Mouse (Mus musculus) gonadal fat pad, adult 2 months (tissue): ENCODE results near the gene Unc119b. TPM values are rescaled to one million over a fixed set of nuclear protein-coding genes. Genes with fewer than 3 reads are reported as not detected.
"Not testable (repeated sequence)": the region's sequence is repeated elsewhere in the genome, so short reads cannot be mapped to it uniquely, and the experiment has no call there.

Experiments
- DNase-seq: peaks from one replicate; pipeline ENCODE4 v3.0.0-alpha.2; 2012; ENCODE audit warnings: low read depth
- polyA plus RNA-seq: library from polyadenylated mRNA; depleted of rRNA; stranded (reverse); fragments of >200 nt; gene quantifications from 2 replicates; pipeline ENCODE4 v1.2.3, GENCODE M21; 2012

The Unc119b gene
- polyA plus RNA-seq, 1 experiment: 78.3 TPM

DNA sequence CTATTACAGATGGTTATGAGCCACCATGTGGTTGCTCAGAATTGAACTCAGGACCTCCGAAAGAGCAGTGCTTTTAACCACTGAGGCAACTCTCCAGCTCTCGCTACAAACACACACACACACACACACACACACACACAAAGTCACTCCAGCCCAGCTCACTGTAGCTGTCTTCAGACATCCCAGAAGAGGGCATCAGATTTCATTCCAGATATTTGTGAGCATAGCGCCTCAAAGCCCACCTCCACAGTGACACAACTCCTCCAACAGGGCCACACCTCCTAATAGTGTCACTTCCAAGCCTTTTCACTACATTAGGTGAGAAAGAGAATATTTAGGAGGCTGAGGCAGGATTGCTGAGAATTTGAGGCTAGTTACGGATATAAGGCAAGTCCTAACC is 4.3 kb upstream of the Unc119b start:
- no peak for DNase-seq

DNA sequence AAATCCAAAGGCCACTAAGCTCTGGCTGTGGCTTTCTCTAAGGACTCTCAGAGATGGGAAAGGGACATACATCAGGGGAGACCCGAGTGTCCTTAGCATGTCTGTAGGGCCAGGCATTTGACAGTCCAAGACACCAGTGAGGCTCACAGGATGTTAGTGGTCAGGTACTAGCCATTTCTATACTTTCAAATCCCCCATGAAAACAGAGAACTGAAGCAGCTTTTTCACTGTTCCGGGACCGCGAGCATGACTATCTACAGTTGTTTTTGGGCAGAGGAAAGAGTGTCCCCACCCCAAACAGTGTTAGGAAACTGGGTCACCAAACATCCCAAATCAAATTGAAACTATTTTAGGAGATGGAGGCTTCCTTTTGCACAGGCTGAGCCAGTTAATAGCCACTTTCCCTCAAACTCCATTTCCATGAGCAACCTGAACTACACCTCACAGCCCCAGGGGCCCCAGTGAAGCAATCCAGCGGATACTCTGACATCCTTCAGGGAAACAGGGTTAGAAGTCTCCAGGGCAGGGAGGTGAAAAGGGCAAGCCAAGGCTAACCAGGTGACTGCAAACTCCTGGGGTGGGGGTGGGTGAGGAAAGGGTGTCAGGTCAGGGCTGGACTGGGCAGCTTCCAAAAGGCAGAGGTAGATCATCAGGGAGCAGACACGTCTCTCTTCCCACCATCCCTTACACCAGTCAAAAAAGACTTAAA is 1.3 kb downstream of the Unc119b start:
- no peak for DNase-seq

DNA sequence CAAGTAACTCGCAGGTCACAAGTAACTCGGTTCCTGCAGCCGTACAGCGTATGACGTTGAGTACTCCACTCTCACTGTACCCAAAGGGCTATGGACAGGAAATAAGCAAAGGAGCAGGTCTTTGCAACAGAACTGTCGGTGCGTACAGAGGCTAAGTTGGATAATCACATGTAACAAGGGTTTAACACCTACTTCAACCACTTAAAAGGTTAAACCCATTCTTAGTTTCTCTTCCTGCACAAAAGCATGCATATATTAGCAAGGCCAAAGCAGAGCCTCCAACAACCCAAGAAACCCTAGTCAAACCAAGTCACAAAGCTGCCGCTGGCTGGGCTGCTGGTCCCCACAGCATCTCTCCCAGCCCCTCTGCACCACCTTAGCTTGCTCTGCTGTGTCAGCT is 2.3 kb downstream of the Unc119b start:
- no peak for DNase-seq

DNA sequence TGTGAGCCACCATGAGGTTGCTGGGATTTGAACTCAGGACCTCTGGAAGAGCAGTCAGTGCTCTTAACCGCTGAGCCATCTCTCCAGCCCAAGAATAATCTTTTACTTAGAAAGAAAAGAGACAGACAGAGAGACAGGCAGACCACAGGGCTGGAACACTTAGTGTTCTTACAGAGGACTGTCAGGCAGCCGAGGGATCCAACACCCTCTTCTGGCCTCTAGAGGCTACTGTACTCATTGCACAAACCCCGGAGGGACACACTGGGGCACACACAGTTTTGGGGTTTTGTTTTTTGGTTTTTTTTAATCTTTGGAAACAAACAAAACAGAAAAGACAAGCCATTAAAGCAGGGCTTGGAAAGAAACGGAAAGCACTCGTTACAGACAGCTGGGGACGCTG is 5.4 kb downstream of the Unc119b start:
- DNase-seq: no peak

DNA sequence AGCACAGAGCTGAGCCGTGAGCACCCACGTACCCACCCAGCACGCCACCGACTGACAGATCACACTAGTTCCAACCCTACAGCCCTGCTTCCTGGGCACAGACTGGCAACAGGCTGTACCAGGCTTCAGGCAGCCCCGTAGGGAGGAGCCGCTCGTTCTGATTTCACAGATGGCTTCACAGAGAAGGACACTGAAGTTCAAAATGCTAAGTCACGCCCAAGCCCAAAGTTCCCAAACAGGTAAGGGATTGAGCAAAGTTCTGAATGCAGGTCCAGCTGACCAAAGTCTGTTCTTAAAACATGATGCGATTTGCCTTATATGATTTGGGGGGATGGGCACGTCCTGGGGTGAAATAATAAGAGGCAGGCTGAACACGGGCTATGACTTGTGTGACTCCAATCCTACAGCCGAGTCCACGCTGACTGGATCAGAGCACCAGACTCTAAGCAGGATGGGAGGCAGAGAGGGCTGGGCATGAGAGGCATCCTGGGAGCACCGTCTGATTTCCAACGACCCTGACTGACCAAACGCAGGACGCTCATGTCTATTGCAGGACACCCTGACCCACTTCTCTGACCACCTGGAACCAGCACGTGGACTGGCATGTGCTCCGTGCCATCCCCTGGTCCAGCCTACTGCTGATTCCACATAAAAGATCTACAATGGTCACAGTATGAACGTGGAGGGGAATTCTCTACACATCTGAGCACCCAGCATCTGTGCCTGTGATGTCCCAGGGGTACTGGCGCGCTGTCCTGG is 7.2 kb downstream of the Unc119b start:
- DNase-seq: no peak

DNA sequence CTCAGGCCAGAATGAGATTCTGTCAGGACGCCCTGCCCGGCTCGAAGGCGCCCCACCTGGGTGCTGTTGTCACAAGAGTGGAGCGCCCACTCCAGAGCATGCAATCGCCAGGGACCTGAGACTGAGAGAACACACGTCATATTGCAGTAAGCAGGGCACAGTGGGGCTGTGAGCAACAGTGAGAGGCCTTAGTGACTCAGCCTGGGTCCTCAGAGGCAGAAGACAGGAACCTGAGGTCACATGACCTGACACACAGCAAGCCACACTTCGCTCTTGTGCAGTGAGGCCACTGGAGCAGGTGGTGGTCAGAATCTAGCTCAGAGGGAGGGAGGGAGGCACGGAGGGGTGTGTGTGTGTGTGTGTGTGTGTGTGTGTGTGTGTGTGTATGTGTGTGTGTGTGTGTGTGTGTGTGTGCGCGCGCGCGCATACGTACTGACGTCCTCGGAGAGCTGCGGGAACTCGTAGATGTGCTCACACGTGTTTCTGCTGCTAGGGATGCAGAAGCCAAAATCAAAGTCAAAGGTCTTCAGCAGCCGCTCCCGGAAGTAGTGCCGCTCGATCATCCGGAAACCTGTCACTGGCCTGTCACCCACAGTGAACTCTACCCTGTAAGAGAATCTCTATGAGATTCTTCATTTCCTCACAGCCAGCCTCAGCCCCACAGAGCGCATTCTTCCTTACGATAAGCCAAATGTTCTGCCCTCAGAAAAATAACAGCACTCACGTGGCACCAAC is 8.0 kb downstream of the Unc119b start:
- no peak for DNase-seq

DNA sequence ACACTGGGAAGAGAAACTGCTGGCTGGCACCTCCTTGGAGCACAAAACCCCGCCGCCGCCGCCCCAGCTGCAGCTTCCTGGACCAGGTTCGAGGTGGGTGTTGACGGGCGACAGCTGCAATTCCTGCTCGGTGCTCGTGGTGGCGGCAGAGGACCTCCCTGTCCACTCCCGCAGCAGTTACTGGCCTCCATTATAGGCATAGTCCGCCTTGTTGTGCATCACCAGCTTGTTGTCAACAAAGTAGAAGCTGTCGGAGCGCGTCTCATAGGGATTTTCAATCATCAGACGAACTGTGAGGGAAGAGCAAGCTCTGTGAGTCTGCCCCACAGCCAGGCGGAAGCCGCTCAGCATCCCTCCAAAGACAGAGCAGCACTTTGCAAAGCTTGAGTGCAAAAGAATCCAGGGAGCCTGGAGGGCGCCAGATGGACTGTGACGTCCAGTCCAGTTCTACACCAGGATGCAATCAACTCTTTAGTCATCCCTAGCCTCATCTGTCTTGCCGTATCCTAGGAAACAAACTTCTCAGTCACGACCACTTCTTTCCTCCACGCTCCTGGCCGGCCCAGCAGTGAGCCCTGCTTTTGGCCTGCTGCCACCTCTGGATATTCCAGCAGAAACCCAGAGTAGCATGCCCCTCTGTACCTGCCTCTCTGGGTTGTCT is 9.4 kb downstream of the Unc119b start:
- DNase-seq: no peak

DNA sequence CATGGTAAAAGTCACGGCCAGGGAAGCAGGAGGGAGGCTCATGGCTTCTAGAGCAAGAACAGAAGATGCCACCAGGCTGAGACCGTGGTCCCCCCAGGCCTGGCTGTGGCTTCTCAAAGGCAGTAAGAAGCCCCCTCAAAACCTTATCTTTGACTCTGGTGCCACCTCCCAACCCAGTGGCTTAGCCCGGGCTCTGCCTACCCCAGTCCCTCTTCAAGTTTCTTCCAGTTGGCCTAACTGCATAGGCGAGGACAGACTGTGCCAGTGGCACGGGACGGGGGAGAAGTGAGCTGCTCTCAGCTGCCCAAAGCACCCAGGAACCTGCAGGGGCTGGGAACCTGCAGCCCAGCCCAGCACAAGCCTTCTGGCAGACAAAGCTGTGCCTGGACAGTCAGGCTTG is 10.1 kb downstream of the Unc119b start:
- DNase-seq: no peak

DNA sequence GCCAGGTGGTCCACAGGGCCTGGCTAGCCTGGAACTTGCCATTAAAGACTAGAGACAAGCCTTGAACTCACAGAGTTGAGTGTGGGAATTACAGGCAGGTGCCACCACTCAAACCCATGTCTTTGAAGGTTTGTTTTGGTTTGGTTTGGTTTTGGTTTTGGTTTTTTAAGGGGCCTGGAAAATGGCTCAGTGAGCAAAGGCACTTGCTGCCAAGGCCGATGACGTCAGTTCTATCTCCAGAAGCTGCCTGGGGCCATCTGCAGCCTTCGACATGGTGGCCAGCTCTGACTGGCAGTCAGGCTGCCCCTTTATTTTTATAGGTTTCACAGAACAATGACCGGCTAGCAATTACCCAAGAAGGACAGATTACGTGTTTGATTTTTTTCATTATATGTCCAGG is 13.8 kb downstream of the Unc119b start:
- DNase-seq: no peak

DNA sequence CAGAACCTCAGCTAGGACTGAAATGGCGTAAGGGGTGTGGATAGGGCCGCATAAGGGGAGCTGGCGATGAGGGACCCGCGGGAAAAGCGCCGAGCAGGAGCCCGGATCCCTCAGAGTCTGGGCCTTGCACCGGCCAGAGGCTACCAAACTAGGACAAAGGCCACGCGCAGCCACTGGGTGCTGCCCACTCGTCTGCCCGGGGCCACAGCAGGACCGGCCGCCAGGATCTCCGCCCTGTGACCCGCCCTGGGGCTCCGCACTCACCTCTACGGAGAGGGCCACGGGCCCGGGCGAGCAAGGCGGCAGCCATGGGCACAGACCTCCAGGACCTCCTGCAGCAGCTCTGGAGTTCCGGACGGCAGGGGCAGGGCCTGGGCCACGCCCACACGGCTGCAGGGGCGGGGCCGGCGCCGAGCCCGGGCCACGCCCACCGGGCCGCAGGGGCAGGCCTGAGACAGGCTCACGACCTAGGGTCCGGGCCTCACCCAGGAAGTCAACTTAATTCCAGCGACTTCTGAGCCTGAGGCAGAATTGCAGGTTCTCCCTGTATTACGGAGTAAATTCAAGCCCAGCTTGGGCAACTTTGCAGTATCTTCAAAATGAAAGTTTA is 15.7 kb downstream of the Unc119b start, which contains the start of gene Acads:
Gene Acads (minus strand): TSS at position 386 of the 610 bp plus-strand sequence.
- no peak for DNase-seq

DNA sequence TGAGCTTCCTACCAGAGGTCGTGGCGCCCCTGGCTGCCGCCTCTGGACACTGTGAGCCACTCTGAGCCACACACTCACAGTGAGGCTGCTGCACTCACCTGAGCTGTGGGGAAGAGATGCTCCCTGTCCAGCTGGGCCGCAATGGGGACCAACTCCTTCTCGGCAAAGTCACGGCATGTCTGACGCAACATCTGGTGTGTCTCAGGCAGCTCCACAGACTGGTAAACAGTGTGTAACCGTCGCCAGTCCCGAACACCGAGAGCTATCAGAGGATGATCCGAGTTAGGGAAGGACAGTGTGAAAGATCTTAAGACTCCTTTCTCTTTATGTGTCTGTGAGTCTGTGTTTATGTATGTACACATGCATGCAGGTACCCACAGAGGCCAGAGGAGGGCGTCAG is 17.3 kb downstream of the Unc119b start:
- no peak for DNase-seq

DNA sequence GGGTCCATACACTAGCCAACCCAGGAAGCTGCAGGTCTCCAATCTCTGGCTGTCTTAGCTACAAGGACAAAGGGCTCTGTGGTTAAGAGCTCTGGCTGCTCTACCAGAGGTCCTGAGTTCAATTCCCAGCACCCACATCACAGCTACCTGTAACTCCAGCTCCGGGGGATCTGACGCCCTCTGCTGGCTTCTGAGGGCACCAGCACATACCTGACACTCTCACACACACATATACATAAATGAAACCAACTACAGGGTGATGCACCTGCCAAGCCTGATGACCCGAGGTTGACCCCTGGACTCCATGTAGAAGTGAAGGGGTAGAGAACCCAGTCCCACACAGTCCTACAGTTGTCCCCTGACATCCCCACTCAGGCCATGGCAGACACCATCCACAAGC is 18.3 kb downstream of the Unc119b start:
- DNase-seq: no peak

DNA sequence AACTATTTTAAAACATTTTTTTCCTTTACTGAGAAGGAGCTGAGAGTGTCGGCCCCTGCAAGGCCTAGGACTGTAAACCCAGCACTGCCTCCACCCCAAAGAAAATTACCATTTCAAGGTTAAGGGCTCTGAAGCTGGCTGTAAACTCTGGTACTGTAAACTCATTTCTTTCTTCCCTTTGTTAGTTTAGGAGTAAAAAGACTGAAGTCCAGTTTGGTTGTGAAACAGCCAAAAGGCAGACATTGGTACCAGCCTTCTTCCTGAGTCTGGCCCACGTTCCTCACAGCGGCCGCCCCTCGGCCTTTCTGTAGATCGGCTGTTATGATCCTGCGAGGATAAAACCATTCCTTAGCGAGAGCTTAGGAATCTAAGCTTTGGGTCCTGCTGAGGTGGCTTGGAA is 20.3 kb downstream of the Unc119b start:
- no peak for DNase-seq

DNA sequence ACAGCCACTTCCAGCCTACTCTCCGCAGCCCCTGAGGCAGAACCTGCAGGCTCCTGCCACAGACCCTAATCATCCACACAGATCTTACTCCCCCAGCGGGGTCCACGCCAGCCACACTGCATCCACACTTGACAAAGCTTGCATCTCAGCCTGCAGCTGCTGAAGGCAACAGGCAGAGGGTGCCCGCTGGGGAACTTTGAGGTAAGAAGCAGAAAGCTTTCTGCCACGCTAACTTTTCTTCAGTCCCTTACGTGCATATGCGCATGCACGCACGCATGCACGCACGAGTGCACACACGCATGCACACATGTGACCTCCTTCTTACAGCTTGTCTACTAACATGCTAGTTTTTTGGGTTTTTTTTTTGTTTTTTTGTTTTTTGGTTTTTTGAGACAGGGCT is 21.5 kb downstream of the Unc119b start:
- no peak for DNase-seq

DNA sequence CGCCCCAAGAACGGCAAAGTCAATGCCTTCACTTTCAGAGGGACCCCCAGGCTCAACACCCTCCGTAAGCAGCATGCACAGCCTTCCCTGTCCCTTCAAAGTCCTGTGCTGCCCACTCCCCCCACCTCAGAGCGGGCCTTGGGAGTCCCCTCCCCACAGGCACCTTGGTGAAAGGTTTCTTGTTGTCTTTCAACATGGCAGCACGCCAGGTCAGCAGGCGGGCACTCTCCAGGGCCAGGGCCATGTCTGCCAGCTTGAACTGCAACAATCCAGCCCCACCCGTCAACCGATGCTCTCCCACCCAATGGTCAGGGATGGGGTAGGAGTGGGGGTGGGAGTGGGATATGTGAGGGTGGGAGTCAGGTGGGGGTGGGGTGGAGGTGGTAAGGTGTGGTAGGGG is 23.6 kb downstream of the Unc119b start:
- no peak for DNase-seq

DNA sequence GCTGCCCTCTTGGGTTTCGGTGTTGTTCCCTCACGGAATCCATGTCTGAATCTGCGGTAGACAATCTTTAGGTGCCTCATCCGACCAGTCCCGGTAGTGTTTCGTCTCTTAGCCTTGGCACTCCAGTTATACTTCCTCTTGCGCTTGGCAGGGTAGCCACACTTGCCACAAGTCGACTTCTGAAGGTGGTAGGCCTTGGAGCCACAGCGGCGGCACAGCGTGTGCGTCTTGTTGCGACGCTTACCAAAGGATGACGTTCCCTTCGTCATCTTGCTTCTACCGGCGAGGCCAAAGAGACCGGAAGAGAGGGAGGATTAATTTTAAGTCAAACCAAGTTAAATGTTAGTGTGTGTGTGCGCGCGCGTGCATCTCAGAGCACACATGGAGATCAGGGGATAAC is 31.5 kb downstream of the Unc119b start:
- DNase-seq: not testable (repeated sequence)

DNA sequence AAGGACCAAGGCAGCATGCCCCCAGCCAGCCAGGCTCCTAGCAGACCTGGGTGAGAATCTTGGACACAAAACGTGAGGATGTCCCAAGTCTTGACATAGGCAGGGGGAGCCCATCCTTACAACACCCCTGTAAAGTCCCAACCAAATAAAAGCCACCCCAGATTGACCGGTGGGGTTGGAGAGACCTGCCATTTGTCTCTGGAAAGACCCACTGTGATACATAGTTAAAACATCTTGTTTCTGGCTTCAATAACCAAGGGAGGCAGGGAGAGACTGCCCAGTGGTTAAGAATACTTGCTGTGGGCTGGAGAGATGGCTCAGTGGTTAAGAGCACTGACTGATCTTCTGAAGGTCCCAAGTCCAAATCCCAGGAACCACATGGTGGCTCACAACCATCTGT is 32.5 kb downstream of the Unc119b start:
- no peak for DNase-seq

DNA sequence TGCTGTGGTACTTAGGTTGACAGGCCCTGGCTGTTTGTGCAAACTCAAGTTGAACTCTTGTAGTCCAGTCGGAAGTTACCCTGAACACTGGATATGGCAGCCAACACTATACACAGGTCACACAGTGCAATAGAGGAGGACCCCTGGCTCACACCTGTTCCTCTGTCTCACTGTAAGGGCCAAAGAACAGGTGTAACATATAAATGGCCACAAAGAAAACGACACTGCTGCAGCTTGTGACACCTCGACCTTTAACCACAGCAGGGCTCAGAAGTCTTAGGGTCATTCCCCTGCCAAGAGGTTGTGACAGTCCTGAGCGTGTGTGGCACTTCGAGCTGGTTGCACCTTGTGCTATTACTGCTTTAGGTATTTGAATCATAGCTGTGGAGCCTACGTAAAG is 34.3 kb downstream of the Unc119b start:
- no peak for DNase-seq

DNA sequence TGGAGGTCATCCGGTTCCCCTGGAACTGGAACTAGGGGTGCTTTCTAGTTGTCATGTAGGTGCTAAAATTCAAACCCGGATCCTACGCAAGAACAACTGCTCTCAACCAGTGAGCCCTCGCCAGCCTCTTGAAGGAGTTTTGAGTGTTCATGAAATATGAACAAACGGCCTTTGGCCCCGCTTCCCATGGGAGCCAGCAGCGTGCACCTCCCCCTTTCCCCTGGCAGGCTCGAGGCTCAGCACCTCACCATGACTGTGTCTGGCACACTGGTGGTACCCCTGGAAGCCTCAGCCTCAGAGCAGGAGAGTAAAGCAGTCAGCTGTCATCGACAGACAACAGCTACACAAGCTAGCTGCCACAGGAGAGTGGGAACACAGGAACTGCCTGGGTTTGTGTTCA is 34.8 kb downstream of the Unc119b start:
- DNase-seq: no peak

DNA sequence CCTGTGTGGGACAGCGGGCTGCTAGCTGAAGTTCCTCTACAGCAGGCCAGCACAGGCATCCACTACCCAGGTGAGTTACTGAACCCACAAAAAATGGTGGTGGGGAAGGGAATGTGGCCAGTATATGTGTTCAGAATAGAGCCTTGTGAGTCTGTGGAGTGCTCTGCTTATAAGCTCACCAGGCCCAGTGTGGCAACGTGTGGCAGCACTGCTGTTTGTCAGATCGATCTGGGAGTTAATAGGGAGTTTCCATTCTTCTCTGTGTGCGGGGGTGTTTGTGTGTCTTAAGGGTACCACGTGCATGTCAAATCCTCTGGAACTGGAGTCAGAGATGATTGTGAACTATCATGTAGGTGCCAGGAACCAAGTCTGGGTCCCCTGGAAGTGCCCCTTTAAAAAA is 35.2 kb downstream of the Unc119b start:
- no peak for DNase-seq

DNA sequence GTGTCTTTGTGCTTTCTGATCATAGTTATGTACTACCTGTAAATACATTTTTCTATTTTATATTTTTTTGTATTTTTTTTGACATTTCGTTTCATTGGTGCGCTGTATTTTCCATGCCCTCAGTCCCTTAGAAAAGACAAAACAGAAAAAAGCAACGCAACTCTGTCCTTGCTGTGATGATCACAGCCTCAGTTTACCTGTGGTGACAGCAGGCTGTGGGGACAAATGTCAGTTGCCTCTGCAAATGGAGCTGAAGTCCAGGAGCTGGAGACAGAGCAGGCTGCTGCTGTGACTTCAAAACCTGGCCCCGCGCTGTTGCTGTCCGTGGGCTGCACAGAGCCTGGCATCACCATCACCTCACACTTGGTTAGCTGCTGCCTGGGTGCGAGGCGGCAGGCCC is 36.6 kb downstream of the Unc119b start, which contains the start of gene Gm10401:
Gene Gm10401 (minus strand): TSS at position 101 of the 400 bp plus-strand sequence.
- no peak for DNase-seq

DNA sequence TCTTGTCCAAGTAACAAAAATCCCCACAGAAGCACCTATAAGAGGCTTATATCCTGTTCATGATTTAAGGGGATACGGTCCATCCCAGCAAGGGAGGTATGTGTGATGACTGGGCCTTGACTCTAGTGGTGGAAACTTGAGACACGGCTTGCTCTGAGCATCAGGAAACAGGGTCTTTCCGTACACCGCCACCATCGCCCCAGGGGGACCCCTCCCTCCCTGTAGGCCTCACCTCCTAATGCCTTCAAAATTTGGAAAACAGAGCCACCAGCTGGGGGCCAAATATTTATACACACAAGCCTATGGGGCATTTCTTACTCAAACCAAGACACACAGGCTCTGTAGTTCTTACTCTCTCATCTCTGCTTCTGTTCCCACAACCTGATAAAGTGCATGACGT is 43.0 kb downstream of the Unc119b start:
- DNase-seq: no peak
